Mouse (Mus musculus): Measurements from ENCODE around the gene Zbtb38.

The Zbtb38 gene

GRCm38 (mm10) chr9:96752603-96753114, at the start of gene Zbtb38:
Gene Zbtb38, minus strand, starts transcription at chr9:96752831.
- peak; percentile 38 to 47 for DNase-seq

GRCm38 (mm10) chr9:96800131-96800825, 47.6 kb upstream of the Zbtb38 start:
- no peak for DNase-seq

- DNase-seq = no peak
Measured at GRCm38 (mm10) chr9:96797311-96797710, 44.7 kb upstream of the Zbtb38 start.

GRCm38 (mm10) chr9:96795399-96795928, 42.8 kb upstream of the Zbtb38 start:
- peak; percentile 59 to 64 for DNase-seq

- DNase-seq = no peak
Measured at GRCm38 (mm10) chr9:96794601-96795000, 42.0 kb upstream of the Zbtb38 start.

GRCm38 (mm10) chr9:96792543-96792942, 39.9 kb upstream of the Zbtb38 start:
- no peak for DNase-seq

GRCm38 (mm10) chr9:96790389-96791007, 37.9 kb upstream of the Zbtb38 start:
- DNase-seq = no peak

- no peak for DNase-seq
Measured at GRCm38 (mm10) chr9:96789906-96790305, 37.3 kb upstream of the Zbtb38 start.

GRCm38 (mm10) chr9:96787797-96788196, 35.2 kb upstream of the Zbtb38 start:
- no peak for DNase-seq

GRCm38 (mm10) chr9:96785871-96786342, 33.3 kb upstream of the Zbtb38 start:
- no peak for DNase-seq

GRCm38 (mm10) chr9:96785187-96785586, 32.6 kb upstream of the Zbtb38 start:
- no peak for DNase-seq

- DNase-seq = no peak
Measured at GRCm38 (mm10) chr9:96783667-96784066, 31.0 kb upstream of the Zbtb38 start.

GRCm38 (mm10) chr9:96783258-96783657, 30.6 kb upstream of the Zbtb38 start:
- DNase-seq = no peak

GRCm38 (mm10) chr9:96782062-96782461, 29.4 kb upstream of the Zbtb38 start:
- DNase-seq = no peak

GRCm38 (mm10) chr9:96773146-96773545, 20.5 kb upstream of the Zbtb38 start:
- DNase-seq = peak in 1 of 2 experiments; percentile 14

GRCm38 (mm10) chr9:96770443-96770842, 17.8 kb upstream of the Zbtb38 start:
- no peak for DNase-seq

GRCm38 (mm10) chr9:96769651-96770050, 17.0 kb upstream of the Zbtb38 start:
- DNase-seq = no peak

- no peak for DNase-seq
Measured at GRCm38 (mm10) chr9:96767874-96768273, 15.2 kb upstream of the Zbtb38 start.

GRCm38 (mm10) chr9:96766078-96766477, 13.4 kb upstream of the Zbtb38 start:
- DNase-seq = no peak

GRCm38 (mm10) chr9:96765410-96765809, 12.8 kb upstream of the Zbtb38 start:
- DNase-seq = no peak

GRCm38 (mm10) chr9:96763847-96764631, 11.4 kb upstream of the Zbtb38 start:
- DNase-seq = no peak

- DNase-seq = no peak
Measured at GRCm38 (mm10) chr9:96763025-96763424, 10.4 kb upstream of the Zbtb38 start.
